Mouse (Mus musculus): ENCODE measurements around the gene Kdm8.
"Not testable (repeated sequence)": the region's sequence is repeated elsewhere in the genome, so short reads cannot be mapped to it uniquely, and the experiment has no call there.

Gene Kdm8

DNA sequence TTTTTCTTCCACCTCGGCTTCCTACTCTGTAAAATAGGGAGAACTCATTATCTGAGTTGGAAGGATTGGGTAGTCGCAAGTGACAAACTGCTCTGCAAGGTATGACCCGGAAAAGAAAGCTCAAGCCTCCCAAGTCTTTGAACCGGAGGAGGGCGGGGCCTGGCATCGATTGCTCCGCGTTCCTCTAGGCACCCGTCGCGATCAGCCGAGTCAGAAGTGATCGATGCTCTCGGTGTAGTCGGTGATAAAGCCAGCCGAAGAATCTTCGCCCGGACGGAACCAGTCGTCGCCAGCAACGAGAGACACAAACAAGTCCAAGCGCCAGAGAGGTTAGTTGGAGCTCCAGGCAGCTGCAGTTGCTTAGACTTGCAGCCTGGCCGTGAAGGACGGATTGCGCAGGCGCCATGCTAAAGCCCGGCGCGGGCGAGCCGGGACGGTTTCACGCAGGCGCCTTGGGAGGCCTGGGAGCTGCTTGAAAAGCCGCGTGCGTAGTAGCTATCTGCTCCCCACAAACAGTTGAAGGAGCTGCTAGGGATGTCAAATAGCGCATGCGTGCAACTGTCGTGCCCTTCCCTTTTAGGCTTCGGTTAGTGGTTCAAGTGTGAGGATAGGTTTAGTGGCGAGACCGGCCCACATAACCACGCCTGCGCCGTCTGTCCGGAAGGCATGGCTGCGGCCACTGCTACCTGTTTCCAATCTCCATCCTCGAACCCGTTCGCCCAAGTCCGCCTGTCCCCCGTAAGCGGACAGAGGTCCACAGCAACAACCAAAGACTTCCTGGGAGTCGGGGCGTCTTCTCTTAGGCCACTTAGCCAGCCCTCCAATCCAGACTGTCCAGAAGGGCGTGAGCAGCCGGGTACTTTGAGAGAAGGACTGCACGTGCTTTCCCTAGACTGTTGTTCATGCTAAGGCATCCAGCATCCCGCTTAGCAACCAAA lies at the start of gene Kdm8:
Kdm8 (plus strand) TSS at position 213 of the 938 bp plus-strand sequence.
- in situ Hi-C loops (cut with MseI, MboI): no loop called here

DNA sequence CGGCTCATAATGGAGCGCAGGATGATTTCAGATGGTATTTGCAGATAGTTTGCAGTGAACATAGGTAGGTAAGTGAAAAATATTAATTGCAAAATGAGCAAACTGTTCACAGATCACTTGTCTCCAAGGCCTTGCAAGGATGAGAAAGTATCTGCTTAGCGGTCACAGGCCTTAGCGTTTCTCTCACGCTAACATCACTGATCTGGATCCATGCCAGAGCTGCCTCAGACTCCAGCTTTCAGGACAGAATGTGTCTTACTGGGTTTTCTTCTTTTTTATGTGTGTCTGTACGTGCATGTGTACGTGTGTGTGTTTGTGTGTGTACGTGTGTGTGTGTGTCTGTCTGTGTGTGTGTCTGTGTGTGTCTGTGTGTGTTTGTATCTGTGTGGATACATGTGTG lies 46.4 kb upstream of the Kdm8 start:
- in situ Hi-C loops (cut with MseI, MboI): no loop called here

DNA sequence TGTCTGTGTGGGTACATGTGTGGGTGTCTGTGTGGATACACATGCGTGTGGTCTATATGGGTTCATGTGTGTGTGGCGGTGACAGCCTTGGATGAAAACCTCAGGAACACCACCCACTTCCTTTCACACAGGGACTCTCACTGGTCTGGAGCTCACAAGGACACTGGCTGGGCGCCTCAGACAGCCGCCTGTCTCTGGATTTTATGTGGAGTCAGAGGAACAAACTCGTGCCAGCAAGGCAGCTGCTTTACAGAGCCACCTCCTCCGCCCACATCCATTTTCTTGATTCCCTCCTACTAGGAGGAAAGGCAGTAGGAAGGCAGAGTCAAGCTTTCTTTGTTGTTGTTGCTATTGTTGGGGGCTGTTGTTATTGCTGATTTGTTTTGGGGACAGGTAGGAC lies 45.8 kb upstream of the Kdm8 start:
- in situ Hi-C loops (cut with MseI, MboI): no loop called here

DNA sequence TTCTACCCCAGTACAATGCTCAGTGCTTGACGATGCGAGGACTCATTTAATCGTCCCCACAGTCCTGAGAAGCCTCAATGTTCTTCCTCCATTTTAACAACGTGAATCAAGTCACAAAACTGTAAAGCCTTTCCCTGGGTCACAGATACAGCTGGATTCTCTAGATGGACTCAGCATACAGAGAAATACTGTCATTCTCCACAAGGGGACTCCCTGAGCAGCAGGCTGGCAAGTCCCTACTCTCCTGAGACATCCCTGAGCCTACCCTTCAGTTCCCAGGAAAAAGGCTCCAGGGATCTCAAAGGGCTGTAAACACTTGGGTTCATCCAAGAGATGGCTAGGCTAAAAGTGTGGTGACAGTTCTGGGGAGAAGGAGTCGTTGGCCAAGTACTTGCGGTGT lies 37.3 kb upstream of the Kdm8 start:
- in situ Hi-C loops (cut with MseI, MboI): no loop called here

DNA sequence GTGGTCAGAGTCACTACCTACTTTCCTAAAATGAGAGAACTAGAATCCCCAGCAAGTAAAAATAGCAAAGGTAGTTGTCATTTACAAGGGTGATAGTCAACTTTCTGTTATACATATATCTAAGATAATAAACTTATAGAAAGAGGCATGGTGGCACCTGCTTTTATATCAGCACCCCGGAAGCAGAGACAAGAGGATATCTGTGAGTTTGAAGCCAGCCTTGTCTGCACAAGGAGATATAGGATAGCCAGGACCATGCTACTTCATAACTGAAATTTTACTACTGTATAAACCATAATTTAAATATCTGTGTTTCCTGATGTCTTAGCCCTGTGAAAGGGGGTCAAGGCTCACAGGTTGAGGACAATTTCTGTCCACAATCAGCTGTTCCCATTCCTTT lies 29.4 kb upstream of the Kdm8 start:
- in situ Hi-C loops (cut with MseI, MboI): no loop called here

DNA sequence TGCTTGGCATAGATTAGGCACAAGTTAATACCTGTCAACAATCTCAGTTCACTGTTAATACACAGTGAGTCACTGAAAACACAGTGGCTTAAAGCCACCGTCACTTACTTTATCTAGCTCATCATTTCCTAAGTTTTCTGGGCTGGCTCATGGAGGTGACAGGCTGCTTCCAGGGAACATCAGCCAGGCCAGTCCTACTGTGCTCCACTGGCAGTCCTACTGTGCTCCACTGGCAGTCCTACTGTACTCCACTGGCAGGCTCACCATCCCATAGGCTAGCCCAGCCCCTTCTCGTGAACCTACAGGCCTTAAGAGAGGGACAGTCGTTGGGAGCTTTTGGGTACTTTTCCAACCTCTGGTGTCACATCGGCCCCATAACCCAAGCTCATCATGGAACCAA lies 28.7 kb upstream of the Kdm8 start:
- in situ Hi-C loops (cut with MseI, MboI): no loop called here

DNA sequence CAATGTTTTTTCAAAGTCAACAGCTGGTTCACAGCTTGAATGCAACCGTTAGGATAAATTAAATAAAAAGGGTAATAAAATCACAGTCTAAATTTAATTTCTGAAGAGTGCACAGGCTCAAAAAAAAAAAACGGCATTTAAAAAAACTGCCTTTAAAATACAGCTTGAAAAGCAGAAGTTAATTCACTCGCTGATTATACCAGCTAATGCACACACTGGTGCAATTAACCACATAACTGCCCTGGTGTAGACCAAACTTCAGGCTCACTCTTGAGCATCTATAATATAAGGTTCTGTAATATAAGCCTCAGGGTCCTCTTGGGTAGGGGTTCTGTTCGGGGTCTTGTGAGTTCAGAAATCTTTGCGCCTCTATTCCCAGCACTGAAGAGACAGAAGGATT lies 27.7 kb upstream of the Kdm8 start:
- in situ Hi-C loops (cut with MseI, MboI): no loop called here

DNA sequence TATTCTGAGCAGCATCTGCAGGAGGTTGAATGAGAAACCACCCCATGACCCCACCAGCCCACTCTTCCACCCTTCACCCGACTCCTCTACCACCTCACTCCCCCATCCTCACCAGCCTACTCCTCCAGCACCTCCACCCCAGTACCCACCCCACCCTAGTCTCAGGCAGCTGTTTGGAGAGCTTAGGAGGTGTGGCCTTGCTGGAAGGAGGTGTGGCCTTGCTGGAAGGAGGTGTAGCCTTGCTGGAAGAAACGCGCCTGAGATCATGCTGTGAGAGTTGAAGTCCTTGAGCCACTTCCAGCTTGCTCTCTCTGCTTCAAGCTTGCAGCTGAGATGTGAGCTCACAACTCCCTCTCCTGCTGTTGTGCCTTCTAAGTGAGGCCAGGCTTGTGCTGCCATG lies 26.1 kb upstream of the Kdm8 start:
- in situ Hi-C loops (cut with MseI, MboI): no loop called here

DNA sequence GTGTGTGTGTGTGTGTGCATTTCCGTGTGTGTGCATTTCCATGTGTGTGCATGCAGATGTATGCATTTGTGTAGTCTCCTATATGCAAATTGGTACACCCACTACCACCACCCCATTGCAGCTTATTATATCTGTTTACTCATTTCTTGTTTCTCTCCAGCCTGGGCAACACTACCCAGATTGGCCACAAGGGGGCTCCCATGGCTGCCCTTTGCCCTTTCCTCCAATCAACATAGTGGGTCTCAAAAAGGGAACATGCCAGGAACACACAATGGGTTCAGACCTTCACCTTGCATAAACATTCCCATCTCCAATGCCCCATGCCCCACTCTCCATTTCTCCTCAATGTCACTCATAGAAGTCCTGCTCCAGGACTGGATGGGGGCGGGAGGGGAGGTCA lies 24.3 kb upstream of the Kdm8 start:
- in situ Hi-C loops (cut with MseI, MboI): no loop called here

DNA sequence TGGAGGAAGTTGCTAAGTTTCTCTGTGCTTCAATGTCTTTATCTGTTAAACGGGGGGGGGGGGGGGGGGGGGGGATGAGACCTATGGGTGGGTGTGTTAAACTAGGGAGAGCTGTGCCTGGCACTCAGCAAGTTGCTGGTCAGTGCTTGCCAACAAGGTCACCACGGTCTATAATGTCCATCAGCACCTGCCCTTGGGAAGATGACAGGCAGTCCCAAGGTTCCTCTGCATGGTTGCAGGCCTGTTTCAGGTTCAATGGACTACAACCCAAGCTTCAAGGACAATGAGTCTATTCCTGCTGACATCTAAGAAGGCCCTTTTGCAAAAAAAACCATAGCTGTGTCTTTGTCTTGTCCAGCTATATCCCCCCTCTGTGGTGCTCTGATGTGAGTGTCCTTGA lies 22.6 kb upstream of the Kdm8 start:
- in situ Hi-C loops (cut with MseI, MboI): no loop called here

DNA sequence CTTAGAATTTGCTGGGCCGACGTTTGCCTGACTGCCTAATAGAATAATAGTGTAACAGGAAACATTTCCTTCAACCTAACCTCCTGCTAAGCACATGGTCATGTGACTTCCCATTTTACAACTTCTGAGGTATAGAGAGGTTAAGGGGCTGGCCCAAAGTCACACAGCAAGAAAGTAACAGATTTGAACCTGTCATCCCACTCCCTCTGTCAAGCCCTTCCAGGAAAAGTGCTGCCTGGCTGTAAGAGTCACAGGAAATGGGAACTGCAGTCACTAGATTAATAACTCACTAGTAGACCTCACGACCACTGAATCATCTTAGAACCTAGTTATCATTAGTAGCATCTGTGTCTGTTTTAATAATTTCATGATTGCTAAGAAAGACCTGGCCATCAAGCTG lies 21.4 kb upstream of the Kdm8 start:
- in situ Hi-C loops (cut with MseI, MboI): no loop called here

DNA sequence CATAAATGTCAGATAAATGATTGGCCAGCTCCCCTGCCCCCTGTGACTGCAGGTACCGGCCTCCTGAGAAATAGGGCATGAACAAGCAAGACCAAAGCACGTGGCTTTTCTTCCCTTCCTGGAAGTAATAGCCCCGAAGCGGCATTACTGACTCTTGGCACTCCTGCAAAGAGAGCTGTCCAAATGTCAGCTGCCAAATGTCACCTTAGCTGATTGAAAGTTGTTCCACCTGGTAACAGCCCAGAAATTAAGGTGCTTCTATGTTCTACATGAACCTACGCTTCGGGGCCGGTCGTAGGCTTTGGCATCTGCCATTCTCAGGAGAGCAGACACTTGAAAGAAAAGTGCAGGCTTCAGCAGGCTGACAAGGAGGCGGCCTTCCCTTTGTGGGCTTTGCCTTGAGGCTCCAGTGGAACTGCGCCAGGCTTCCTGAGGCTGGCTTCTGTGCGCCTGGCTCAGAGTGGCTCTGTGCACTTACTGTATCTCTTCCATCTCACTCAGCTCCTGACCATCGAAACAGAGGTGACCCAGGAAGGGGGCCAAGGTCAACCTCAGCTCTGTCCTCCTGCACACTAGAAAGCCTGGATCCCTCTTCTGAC lies 16.9 kb upstream of the Kdm8 start:
- in situ Hi-C loops (cut with MseI, MboI): no loop called here

DNA sequence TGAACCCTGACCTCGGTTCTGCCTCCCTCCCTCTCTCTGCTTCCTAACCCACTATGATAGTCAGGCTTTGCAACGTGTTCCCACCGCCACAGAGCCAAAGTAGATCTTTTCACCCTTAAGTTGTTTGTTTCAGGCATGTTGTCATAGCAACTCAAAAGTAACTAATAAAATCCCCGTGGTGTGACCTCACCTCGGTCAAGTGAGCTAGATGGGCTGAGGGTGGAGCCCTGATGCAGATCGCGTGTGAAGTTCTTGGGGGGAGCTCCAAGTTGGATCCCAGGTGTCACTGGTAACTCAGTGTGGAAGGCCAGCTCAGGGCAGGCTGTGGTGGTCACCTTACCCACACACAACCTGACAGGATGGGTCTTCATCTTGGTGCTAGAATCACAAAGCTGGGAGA lies 16.1 kb upstream of the Kdm8 start:
- in situ Hi-C loops (cut with MseI, MboI): no loop called here

DNA sequence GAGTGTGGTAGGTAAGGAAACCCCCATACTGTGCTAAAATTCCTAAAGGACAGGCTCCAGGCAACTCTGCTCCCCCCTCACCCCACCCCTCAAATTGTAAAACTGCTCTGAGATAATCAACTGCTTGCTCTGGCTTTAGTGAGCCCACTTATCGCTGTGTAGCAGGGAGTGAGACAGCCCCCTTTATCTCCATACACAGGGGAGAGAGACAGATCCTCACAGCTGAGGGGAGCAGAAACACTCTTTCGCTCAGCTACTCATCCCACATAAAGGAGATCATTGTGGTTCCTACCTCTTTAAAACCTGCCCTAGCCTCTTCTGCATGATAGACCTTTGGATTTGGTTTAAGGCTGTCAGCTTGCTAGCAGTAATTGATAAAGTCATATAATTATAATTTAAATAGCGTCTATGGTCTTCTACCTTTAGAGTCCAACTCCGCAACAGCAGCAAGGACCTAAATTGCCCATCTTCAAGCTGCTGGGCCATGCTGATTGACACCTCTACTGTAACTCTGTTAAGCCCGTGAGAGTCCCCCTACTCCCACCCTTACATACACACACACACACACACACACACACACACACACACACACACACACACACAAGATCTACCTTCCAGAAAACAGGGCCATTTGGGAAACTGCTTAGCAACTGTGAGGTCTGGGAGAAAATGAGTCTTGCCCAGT lies 15.5 kb upstream of the Kdm8 start:
- in situ Hi-C loops (cut with MseI, MboI): not testable (repeated sequence)

DNA sequence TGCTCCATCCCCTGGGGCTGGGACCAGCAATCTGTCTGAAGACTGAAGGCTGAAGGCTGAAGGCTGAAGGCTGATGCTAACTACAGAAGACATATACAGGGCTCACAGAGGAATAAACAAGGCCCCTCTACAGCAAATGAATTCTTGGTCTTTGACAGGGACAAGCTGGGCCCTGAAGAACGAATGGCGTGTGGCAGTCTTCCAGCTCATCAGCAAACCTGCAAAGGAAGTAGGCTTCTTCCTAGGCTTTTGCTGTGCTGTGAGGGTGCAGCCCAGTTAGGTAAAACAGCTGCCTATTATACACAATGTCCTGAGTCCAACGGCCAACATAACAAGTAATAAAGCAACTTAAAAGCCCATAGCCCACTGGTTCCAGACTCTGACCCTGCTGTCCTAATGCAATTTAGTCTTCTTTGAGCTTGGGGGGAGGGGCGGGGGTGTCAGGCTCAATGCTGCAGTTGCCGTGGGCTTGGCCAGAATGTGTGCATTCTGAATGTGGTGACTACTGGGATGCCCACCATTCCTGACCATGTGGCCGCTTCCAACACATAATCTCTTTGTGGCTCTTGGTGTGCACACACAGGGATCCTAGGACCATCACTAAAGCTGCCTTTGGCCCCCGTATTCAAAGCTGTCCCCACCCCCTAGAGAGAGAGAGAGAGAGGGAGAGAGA lies 14.2 kb upstream of the Kdm8 start:
- in situ Hi-C loops (cut with MseI, MboI): no loop called here

DNA sequence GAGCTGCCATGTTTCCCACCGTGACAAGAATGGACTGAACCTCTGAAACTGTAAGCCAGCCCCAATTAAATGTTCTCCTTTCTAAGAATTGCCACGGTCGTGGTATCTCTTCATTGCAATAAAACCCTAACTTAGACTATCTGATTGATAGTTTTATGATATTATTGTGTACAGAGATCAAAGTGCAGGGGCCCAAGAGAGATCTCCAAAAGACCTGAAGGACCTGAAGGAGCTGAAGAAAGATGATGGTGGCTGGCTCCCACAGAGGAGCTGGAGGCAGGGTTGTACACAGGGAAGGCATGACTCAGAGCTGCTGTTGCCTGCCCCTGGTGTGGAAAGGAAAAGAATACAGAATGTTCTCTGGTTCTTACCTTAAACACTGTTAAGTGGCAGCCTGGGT lies 10.6 kb upstream of the Kdm8 start:
- in situ Hi-C loops (cut with MseI, MboI): no loop called here

DNA sequence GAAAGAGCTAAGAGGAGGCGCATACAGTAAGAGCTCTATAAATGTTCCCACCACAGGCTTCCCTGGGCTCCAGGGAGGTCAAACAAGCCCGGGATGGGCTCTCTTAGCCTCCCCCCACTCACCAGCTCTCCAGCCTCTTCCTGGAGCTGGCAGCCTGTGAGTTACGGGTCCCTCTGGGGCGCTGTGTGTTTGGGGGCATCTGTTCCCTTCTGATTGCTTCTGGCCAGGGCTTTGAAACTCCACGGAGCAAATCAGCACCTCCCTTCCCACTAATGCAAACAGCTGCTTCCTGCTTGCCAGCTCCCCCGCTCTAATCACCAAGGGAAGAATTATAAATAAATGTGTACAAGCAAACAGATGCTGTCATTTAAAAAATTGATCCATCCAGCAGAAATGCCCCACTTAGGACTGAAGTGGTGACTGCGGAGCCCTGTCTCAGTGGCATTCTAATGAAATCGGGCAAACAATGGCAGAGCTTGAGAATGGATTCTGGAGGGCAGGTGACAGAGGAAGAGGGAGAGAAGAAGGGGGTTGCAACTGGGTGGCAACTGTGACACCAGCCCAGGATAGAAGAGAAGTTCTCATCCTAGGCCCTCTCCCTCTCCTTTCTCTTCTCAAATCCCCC lies 9.7 kb upstream of the Kdm8 start:
- in situ Hi-C loops (cut with MseI, MboI): no loop called here

DNA sequence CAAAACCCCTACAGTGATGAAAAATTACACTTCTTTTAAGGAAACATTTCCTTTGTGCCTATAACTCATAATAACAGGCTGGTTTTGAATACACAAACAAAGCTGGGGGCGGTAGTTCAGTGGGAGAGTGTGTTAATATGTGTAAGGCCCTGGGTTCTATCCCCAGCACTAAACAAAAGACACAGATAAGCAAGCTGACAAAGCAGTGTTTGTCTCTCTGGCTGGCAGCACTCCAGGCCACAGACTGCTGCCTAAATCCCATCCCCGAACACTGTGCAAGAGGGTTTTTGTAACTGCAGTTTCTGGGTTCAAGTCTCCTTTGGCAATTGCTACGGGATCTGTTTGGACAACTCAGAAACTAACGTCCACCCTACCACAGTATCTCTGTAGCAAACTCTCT lies 2.2 kb upstream of the Kdm8 start:
- in situ Hi-C loops (cut with MseI, MboI): no loop called here

DNA sequence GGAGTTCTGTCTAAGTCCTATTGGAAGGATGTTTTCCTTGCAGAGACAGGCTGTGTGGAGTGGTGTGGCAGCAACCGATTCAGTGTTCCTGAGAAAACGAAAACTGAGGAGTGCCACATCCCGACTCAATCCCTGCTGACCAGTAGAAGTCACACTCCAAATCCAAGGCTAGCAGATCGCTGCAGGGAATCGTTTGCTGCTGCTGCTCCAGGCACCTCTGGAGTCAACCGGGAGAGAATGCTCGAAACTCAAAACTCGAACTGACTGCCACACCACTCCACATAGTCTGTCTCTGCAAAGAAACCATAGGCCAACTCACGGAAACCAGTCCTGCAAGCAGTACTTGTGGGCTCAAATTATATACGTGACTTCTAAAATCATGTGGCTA lies 406 bp upstream of the Kdm8 start:
- in situ Hi-C loops (cut with MseI, MboI): no loop called here

DNA sequence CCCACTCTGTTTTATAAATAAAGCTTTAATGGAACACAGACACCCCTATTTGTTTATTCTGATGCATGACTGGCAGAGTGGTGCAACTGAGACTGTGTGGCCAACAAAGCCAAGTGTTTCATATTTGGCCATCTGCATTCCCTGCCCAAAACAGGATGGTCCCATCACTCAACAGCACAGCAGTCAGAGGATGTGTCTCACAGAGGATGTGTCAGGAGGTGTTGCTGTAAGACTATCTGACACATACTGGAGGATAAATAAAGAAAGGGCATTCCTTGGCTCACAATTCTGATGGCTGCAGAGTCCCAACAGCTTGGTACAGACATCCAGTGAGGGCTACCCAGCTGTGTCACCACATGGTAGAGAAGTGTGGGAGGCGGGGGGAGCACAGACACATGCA lies 6.2 kb downstream of the Kdm8 start:
- in situ Hi-C loops (cut with MseI, MboI): no loop called here

DNA sequence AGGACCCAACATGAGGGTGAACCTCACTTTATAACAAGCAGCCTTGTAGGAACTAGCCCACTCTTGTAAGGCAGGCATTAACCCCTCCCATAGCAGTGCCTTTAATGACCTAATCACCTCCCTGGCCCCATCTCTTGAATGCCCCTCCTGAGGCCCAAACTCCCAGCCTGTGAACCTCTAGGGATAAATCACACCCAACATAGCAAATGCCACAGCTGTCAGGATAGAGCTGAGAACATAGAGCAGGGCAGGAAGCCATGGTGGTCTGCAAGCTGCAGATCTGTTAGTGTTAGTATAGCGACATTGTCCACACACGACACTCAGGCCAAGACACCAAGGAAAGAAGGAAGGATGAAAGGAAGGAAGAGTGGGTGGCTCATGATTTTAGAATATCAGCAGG lies 6.6 kb downstream of the Kdm8 start:
- in situ Hi-C loops (cut with MseI, MboI): no loop called here

DNA sequence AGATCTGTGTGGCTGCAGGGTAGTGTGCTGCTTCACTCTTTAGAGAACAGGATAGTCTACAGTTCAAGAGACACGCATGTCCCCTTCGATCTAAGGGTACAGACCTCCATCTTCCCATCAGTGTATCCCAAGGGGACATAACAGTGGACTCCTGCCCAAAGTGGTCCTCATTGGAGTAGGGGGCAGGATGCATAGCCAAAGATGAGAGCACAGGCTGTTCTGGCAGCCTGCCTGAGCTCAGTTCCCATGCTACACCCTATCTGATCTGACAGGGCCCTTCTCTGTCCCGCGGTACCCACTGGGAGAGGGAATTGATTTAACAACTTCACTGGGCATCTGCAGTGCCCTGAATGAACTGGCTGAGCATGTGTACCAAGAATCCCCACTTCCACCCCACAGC lies 9.2 kb downstream of the Kdm8 start:
- in situ Hi-C loops (cut with MseI, MboI): no loop called here

Data from mouse trophoblast stem cell (cell line).